Mouse (Mus musculus): Measurements from ENCODE around the gene Mta2. TPM values are rescaled to one million over a fixed set of nuclear protein-coding genes. Genes with fewer than 3 reads are reported as not detected.

Gene Mta2
- polyA plus RNA-seq, 1 experiment from 2014 or later: 63.2 TPM

GRCm38 (mm10) chr19:8994813-8995607 lies 53.3 kb downstream of the Mta2 start:
- 82% methylated on average over 10 of the region's 10 CpGs for WGBS
- H3K9me3 ChIP-seq (ENCODE audit: control insufficient read depth, low read length): no peaks in the 10 kb centered on the region
- DNase-seq (ENCODE audit: low spot score): no peak

GRCm38 (mm10) chr19:8996601-8997000 lies 54.9 kb downstream of the Mta2 start:
- Histone ChIP-seq H3K4me1 (replicated peaks; ENCODE audit: control insufficient read depth, insufficient read depth, low read length) (no peaks in the 10 kb centered on the region), H3K36me3 (ENCODE audit: control insufficient read depth, insufficient read depth, low read length) (no peaks in the 10 kb centered on the region), H3K9ac (ENCODE audit: low read length) (no peak overlapping the region), H3K27ac (ENCODE audit: low read depth, low read length) (no peak overlapping the region), H3K4me2 (ENCODE audit: low read depth, low read length, severe bottlenecking) (no peak overlapping the region), H3K27me3 (ENCODE audit: control insufficient read depth, insufficient read depth, low read length) (no peaks in the 10 kb centered on the region), H3K9me3 (ENCODE audit: control insufficient read depth, low read length) (no peaks in the 10 kb centered on the region), H3K4me3 (ENCODE audit: low read depth, low read length) (no peak overlapping the region)
- DNase-seq (ENCODE audit: low spot score): no peak
- 91% methylated on average over 6 of the region's 6 CpGs for WGBS
- ATAC-seq (replicated peaks; ENCODE audit: low FRiP score): no peak

More at GRCm38 (mm10) chr19:8994813-8995607, 53.3 kb downstream of the Mta2 start:
- H3K27ac ChIP-seq (ENCODE audit: low read depth, low read length): no peak overlapping the region
- H3K4me1 ChIP-seq (replicated peaks; ENCODE audit: control insufficient read depth, insufficient read depth, low read length): no peaks in the 10 kb centered on the region; the same call in 1 of the 2 replicates
- H3K27me3 ChIP-seq (ENCODE audit: control insufficient read depth, insufficient read depth, low read length): no peaks in the 10 kb centered on the region
- ATAC-seq (replicated peaks; ENCODE audit: low FRiP score): no peak
- H3K4me3 ChIP-seq (ENCODE audit: low read depth, low read length): no peak overlapping the region
- H3K4me2 ChIP-seq (ENCODE audit: low read depth, low read length, severe bottlenecking): no peak overlapping the region
- H3K36me3 ChIP-seq (ENCODE audit: control insufficient read depth, insufficient read depth, low read length): no peaks in the 10 kb centered on the region
- H3K9ac ChIP-seq (ENCODE audit: low read length): no peak overlapping the region

- H3K9me3 ChIP-seq (ENCODE audit: control insufficient read depth, low read length): no peaks in the 10 kb centered on the region
- H3K4me1 ChIP-seq (replicated peaks; ENCODE audit: control insufficient read depth, insufficient read depth, low read length): no peaks in the 10 kb centered on the region
- H3K27ac ChIP-seq (ENCODE audit: low read depth, low read length): no peak overlapping the region
- no peak overlapping the region for H3K4me3 ChIP-seq (ENCODE audit: low read depth, low read length)
- H3K27me3 ChIP-seq (ENCODE audit: control insufficient read depth, insufficient read depth, low read length): no peaks in the 10 kb centered on the region
- no peaks in the 10 kb centered on the region for H3K36me3 ChIP-seq (ENCODE audit: control insufficient read depth, insufficient read depth, low read length)
- DNase-seq (ENCODE audit: low spot score) (no peak), ATAC-seq (replicated peaks; ENCODE audit: low FRiP score) (no peak)
- no peak overlapping the region for H3K4me2 ChIP-seq (ENCODE audit: low read depth, low read length, severe bottlenecking)
- no peak overlapping the region for H3K9ac ChIP-seq (ENCODE audit: low read length)
- 86% methylated on average over 4 of the region's 4 CpGs for WGBS
Measured at GRCm38 (mm10) chr19:8997546-8997945, 55.9 kb downstream of the Mta2 start.

- ATAC-seq (replicated peaks; ENCODE audit: low FRiP score) (no peak), DNase-seq (ENCODE audit: low spot score) (no peak)
- no peaks in the 10 kb centered on the region for H3K27me3 ChIP-seq (ENCODE audit: control insufficient read depth, insufficient read depth, low read length)
- no peaks in the 10 kb centered on the region for H3K4me1 ChIP-seq (replicated peaks; ENCODE audit: control insufficient read depth, insufficient read depth, low read length)
- H3K9me3 ChIP-seq (ENCODE audit: control insufficient read depth, low read length): no peaks in the 10 kb centered on the region
- no peak overlapping the region for H3K9ac ChIP-seq (ENCODE audit: low read length)
- H3K4me3 ChIP-seq (ENCODE audit: low read depth, low read length): no peak overlapping the region
- H3K4me2 ChIP-seq (ENCODE audit: low read depth, low read length, severe bottlenecking): no peak overlapping the region
- 85% methylated on average over 6 of the region's 6 CpGs for WGBS
- H3K27ac ChIP-seq (ENCODE audit: low read depth, low read length): no peak overlapping the region
- H3K36me3 ChIP-seq (ENCODE audit: control insufficient read depth, insufficient read depth, low read length): no peaks in the 10 kb centered on the region
Measured at GRCm38 (mm10) chr19:8998546-8998945, 56.9 kb downstream of the Mta2 start.

GRCm38 (mm10) chr19:8999223-8999622 lies 57.5 kb downstream of the Mta2 start:
- Histone ChIP-seq H3K27ac (ENCODE audit: low read depth, low read length) (no peak overlapping the region), H3K4me2 (ENCODE audit: low read depth, low read length, severe bottlenecking) (no peak overlapping the region), H3K4me3 (ENCODE audit: low read depth, low read length) (no peak overlapping the region), H3K9ac (ENCODE audit: low read length) (no peak overlapping the region), H3K4me1 (replicated peaks; ENCODE audit: control insufficient read depth, insufficient read depth, low read length) (no peaks in the 10 kb centered on the region), H3K36me3 (ENCODE audit: control insufficient read depth, insufficient read depth, low read length) (no peaks in the 10 kb centered on the region), H3K9me3 (ENCODE audit: control insufficient read depth, low read length) (no peaks in the 10 kb centered on the region), H3K27me3 (ENCODE audit: control insufficient read depth, insufficient read depth, low read length) (no peaks in the 10 kb centered on the region)
- ATAC-seq (replicated peaks; ENCODE audit: low FRiP score) (no peak), DNase-seq (ENCODE audit: low spot score) (no peak)
- 95% methylated on average over 4 of the region's 4 CpGs for WGBS

Other genes with a start within 250 kb of the Mta2 start
- gene Slc3a2, start 218.5 kb upstream of the Mta2 start, polyA plus RNA-seq (2014; fragmentation: Nextera tagmentation; extraction: Ambion mirVana): 132 and 143 TPM in 2 replicates
- 79.5 and 89.2 TPM in 2 replicates for gene Wdr74, start 206.0 kb upstream of the Mta2 start, polyA plus RNA-seq (2014; fragmentation: Nextera tagmentation; extraction: Ambion mirVana)
- 2.3 and 3.1 TPM in 2 replicates for gene 1700092M07Rik, start 201.2 kb upstream of the Mta2 start, polyA plus RNA-seq (2014; fragmentation: Nextera tagmentation; extraction: Ambion mirVana)
- 88.4 and 93.8 TPM in 2 replicates for gene Stx5a, start 200.5 kb upstream of the Mta2 start, polyA plus RNA-seq (2014; fragmentation: Nextera tagmentation; extraction: Ambion mirVana)
- gene Nxf1, start 184.8 kb upstream of the Mta2 start, polyA plus RNA-seq (2014; fragmentation: Nextera tagmentation; extraction: Ambion mirVana): 238 and 247 TPM in 2 replicates
- 181 and 182 TPM in 2 replicates for gene Tmem223, start 170.9 kb upstream of the Mta2 start, polyA plus RNA-seq (2014; fragmentation: Nextera tagmentation; extraction: Ambion mirVana)
- 38.9 and 49.8 TPM in 2 replicates for gene Tmem179b, start 167.4 kb upstream of the Mta2 start, polyA plus RNA-seq (2014; fragmentation: Nextera tagmentation; extraction: Ambion mirVana)
- 30.9 and 36.7 TPM in 2 replicates for gene Taf6l, start 155.5 kb upstream of the Mta2 start, polyA plus RNA-seq (2014; fragmentation: Nextera tagmentation; extraction: Ambion mirVana)
- gene Polr2g, start 143.3 kb upstream of the Mta2 start, polyA plus RNA-seq (2014; fragmentation: Nextera tagmentation; extraction: Ambion mirVana): 151 and 156 TPM in 2 replicates
- 5.4 and 5.9 TPM in 2 replicates for gene Zbtb3, start 139.3 kb upstream of the Mta2 start, polyA plus RNA-seq (2014; fragmentation: Nextera tagmentation; extraction: Ambion mirVana)
- gene Ttc9c, start 122.5 kb upstream of the Mta2 start, polyA plus RNA-seq (2014; fragmentation: Nextera tagmentation; extraction: Ambion mirVana): 75.7 and 80.8 TPM in 2 replicates
- gene Hnrnpul2, start 121.9 kb upstream of the Mta2 start, polyA plus RNA-seq (2014; fragmentation: Nextera tagmentation; extraction: Ambion mirVana): 6.7 and 7.8 TPM in 2 replicates
- gene AC129217.1, start 112.1 kb upstream of the Mta2 start, polyA plus RNA-seq (2014; fragmentation: Nextera tagmentation; extraction: Ambion mirVana): not detected in 2 replicates
- gene Bscl2, start 104.4 kb upstream of the Mta2 start, polyA plus RNA-seq (2014; fragmentation: Nextera tagmentation; extraction: Ambion mirVana): 55.0 and 56.3 TPM in 2 replicates
- 83.4 and 92.6 TPM in 2 replicates for gene Gng3, start 102.7 kb upstream of the Mta2 start, polyA plus RNA-seq (2014; fragmentation: Nextera tagmentation; extraction: Ambion mirVana)
- 0.13 and 0.35 TPM in 2 replicates for gene Lrrn4cl, start 91.1 kb upstream of the Mta2 start, polyA plus RNA-seq (2014; fragmentation: Nextera tagmentation; extraction: Ambion mirVana)
- 178 and 181 TPM in 2 replicates for gene Ubxn1, start 70.4 kb upstream of the Mta2 start, polyA plus RNA-seq (2014; fragmentation: Nextera tagmentation; extraction: Ambion mirVana)
- gene Uqcc3, start 61.0 kb upstream of the Mta2 start, polyA plus RNA-seq (2014; fragmentation: Nextera tagmentation; extraction: Ambion mirVana): 50.1 and 52.9 TPM in 2 replicates
- 110 and 112 TPM in 2 replicates for gene Lbhd1, start 58.1 kb upstream of the Mta2 start, polyA plus RNA-seq (2014; fragmentation: Nextera tagmentation; extraction: Ambion mirVana)
- not detected in 2 replicates for gene Gm49403, start 57.9 kb upstream of the Mta2 start, polyA plus RNA-seq (2014; fragmentation: Nextera tagmentation; extraction: Ambion mirVana)
- 124 and 131 TPM in 2 replicates for gene 1810009A15Rik, start 53.0 kb upstream of the Mta2 start, polyA plus RNA-seq (2014; fragmentation: Nextera tagmentation; extraction: Ambion mirVana)
- not detected in 2 replicates for gene Gm49416, start 52.9 kb upstream of the Mta2 start, polyA plus RNA-seq (2014; fragmentation: Nextera tagmentation; extraction: Ambion mirVana)
- 47.7 and 50.9 TPM in 2 replicates for gene Ints5, start 48.9 kb upstream of the Mta2 start, polyA plus RNA-seq (2014; fragmentation: Nextera tagmentation; extraction: Ambion mirVana)
- gene Ganab, start 43.8 kb upstream of the Mta2 start, polyA plus RNA-seq (2014; fragmentation: Nextera tagmentation; extraction: Ambion mirVana): 119 and 120 TPM in 2 replicates
- 55.0 and 57.2 TPM in 2 replicates for gene B3gat3, start 21.5 kb upstream of the Mta2 start, polyA plus RNA-seq (2014; fragmentation: Nextera tagmentation; extraction: Ambion mirVana)
- 1.7 and 1.8 TPM in 2 replicates for gene Rom1, start 12.5 kb upstream of the Mta2 start, polyA plus RNA-seq (2014; fragmentation: Nextera tagmentation; extraction: Ambion mirVana)
- 11.2 and 12.2 TPM in 2 replicates for gene Eml3, start 12.3 kb upstream of the Mta2 start, polyA plus RNA-seq (2014; fragmentation: Nextera tagmentation; extraction: Ambion mirVana)
- 34.4 and 35.5 TPM in 2 replicates for gene Tut1, start 12.0 kb downstream of the Mta2 start, polyA plus RNA-seq (2014; fragmentation: Nextera tagmentation; extraction: Ambion mirVana)
- 467 and 472 TPM in 2 replicates for gene Eef1g, start 25.2 kb downstream of the Mta2 start, polyA plus RNA-seq (2014; fragmentation: Nextera tagmentation; extraction: Ambion mirVana)
- gene Ahnak, start 47.4 kb downstream of the Mta2 start, polyA plus RNA-seq (2014; fragmentation: Nextera tagmentation; extraction: Ambion mirVana): 7.1 and 7.3 TPM in 2 replicates
- not detected in 2 replicates for gene Scgb1a1, start 146.1 kb downstream of the Mta2 start, polyA plus RNA-seq (2014; fragmentation: Nextera tagmentation; extraction: Ambion mirVana)
- gene Asrgl1, start 193.8 kb downstream of the Mta2 start, polyA plus RNA-seq (2014; fragmentation: Nextera tagmentation; extraction: Ambion mirVana): 22.7 and 25.3 TPM in 2 replicates

Measured in forebrain, embryonic 11.5 days (tissue).